Mouse (Mus musculus): ENCODE results near the gene Boll.
"Not testable (repeated sequence)": the region's sequence is repeated elsewhere in the genome, so short reads cannot be mapped to it uniquely, and the experiment has no call there.

Boll gene

DNA sequence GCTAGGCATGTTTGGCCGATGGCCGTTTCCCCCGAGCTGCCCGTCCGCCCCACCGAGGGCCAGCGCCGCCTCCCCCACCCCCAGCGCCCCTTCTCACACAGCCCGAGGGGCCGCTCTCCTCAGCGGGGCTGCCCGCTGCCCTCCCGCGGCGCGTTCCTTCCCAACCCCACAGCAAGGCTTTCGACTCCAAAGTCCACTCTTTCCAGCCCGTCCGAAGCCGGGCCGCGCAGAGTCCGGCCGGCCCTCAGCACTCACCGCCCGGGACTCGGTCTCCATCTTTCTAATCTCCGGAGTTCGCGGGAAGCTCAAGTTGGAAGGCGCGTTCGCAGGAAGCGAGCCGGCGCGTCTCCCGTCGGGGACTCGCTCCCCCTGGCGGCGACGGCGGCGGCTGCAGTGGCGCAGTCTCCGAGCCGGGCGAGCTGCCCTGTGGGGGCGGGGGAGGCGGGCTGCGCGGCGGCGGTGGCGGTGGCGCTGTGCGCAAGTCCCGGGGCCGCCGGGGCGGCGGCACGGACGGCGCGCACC, at the start of gene Boll:
Gene Boll, minus strand, starts transcription at position 426 of the 522 bp plus-strand sequence.
- in situ Hi-C loops (cut with MboI) = no loop called here

DNA sequence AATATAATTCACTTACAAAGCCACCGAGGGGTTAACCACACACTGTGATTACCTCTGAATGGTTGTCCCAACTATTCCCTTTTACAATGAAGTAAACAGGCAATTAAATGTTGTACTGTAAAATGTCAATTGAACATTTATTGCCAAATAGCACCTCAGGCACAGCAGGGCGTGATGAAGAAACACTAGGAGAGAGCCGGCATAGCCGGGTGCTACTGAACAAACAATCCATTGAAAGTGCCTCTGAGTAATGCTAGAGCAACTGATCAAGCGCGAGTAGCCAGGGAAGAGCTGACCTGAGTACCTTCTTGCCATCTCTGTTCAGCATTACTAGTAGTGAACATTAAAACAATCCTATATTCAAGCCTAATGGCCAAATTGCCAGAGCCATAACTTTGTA, 49.3 kb upstream of the Boll start:
- in situ Hi-C loops (cut with MboI) = loop anchor here (25.0 kb wide), 1 partner anchor 425 kb away; no protein-coding TSS in a partner anchor

DNA sequence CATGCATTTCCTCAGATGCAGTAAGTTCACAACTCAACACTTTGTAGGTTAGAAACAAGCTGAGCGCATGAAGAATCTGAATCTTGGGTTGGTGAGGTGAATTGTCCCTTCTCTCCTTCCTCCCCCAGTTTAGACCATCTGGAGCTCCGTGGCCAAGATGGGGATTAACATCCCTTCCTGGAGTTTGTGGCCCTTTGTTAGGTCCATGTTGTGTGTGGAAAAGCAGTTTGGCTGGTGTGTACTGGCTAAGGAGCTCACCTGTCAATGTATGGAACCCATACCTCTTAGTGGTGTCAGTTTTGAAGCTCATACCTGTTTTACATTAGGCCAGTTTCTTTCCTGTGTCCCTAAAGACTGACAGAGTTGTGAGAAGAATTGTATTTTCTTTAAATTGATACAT, 47.8 kb upstream of the Boll start:
- in situ Hi-C loops (cut with MboI) = loop anchor here (25.0 kb wide), 1 partner anchor 426 kb away; no protein-coding TSS in a partner anchor

DNA sequence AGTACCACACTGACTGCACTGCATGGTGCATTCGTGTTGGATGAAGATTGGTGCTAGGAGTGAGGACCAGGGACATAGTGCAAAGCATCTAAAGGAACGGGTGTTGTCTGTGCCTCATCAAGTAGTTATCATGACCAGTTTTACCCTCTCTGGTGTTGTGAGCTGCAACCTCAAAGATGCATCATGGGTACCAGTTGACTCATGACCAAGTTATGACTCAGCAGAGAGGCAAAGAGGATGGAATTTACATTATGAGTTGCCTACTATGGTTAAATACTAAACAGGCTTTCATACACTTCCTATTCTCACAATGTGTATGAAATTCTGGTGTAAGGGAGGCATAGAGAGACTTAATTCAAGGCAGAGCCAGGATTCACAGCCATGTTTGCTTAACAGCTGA, 47.4 kb upstream of the Boll start:
- in situ Hi-C loops (cut with MboI) = loop anchor here (25.0 kb wide), 1 partner anchor 427 kb away; no protein-coding TSS in a partner anchor

DNA sequence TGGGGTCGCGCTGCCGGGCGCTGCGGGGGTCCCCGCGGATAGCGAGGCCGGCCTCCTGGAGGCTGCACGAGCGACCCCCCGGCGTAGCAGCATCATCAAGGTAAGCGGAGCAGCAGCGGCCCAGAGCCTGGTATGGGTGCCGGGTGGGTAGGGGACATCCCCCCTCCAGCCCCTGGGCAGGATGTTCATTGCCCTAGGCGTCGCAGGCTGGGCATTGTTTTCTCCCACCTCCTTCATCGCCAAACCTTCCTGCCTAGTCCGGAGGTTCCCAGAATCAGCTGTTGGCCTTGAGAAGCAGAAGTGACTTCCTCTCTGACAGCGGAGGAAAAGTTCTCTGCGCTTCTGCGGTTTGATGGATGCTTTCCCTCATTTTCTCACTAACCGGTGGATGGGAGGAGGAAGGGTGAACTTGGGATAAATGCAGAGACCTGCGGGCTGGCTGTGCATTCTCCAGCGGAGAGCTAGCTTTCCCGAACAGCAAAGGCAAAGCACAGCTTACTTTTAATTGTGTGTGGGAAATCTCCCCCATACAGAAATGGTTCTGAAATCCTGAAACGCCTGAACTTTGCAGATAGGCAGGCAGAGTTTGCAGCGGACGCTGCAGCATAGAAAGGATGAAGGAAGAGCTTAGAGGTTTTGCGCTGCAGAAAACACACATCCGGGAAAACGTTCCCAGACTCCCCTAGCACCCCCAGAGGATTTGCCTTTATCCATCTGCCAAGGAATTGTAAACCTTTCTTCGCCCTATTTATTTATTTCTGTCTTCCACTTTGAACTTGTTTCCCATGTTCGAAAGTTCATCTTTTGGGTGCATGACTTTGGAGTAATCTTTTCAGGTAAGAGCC, 43.5 kb upstream of the Boll start:
- in situ Hi-C loops (cut with MboI) = loop anchor here (10.0 to 25.0 kb wide), 2 partner anchors 338 to 431 kb away; no protein-coding TSS in a partner anchor

DNA sequence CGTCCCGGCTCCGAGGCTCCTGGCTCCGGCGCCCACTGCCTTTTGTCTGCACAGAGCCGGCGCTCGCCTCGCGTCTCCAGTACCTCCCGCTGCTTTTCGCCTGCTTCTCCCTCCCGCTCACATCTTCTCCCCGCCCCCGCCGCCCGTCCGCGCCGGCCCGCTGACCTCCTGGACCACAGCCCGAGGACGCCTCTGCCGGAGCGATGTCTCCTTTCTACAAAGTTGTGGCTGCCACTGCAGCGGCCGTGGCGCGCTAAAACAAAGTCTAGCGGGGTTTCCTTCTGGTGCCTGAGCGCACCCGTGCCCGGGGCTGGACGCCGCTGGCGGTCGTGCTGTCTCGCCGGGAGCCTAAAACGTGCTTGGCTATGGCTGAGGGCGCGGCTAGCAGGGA, 42.7 kb upstream of the Boll start:
- in situ Hi-C loops (cut with MboI) = loop anchor here (10.0 to 25.0 kb wide), 2 partner anchors 339 to 431 kb away; no protein-coding TSS in a partner anchor

DNA sequence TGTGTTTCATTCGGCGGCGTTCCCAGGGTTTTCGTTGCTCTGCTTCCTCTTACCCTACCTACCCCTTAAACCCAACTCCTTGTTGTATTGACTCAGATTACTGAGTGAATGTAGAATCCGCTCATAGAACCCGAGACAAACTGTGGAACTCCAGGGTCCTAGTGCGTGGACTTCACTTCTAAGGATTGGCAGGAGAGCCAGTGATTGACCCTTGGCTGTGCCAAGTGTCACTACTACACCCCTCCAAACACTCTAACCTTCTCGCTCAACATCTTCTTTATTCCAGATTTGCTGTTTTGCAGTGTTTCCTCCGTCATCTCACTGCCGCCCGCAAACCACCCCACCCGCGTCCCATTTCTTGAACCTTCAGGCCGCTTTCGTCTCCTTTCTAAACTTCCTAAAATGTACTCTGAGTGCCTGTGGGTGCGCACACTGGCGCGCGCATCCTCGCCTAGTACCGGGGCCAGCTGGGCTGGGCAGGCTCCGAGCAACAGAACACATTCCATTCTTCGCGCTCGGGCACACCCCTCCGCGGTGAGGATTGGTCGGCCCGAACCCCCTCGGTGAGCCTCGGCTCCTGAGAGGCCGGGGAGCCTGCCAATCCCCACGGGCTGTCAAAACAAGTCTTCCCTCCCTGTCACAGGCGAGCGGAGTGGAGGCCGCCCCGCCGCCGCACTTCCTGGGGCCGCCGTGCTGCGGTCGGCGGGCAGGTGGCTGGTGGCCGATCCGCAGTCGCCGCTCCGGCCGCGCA, 42.2 kb upstream of the Boll start, which contains the start of gene Plcl1:
Gene Plcl1, plus strand, starts transcription at position 650 of the 751 bp plus-strand sequence.
- in situ Hi-C loops (cut with MboI) = loop anchor here (10.0 to 25.0 kb wide), 2 partner anchors 339 to 432 kb away; no protein-coding TSS in a partner anchor

DNA sequence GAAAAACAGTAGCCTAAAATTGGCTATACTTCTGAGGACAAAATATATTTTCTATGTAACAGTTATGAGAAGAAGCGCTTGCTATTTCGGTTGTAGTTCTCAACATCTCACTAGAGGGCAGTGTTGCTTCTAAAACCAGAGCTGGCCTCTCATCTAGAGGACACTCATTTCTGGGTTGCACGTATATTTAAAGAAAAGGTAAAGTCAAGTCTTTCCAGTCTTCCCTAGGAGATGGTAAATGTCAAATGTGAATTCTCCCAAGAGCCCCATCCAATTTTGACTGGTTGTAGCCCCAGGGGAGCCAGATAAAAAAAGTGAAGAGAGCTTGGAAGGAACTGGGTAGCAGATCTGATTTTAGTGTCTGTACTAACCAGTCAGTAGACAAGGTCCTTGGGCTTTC, 41.2 kb upstream of the Boll start:
- in situ Hi-C loops (cut with MboI) = loop anchor here (10.0 to 25.0 kb wide), 2 partner anchors 340 to 433 kb away; no protein-coding TSS in a partner anchor

DNA sequence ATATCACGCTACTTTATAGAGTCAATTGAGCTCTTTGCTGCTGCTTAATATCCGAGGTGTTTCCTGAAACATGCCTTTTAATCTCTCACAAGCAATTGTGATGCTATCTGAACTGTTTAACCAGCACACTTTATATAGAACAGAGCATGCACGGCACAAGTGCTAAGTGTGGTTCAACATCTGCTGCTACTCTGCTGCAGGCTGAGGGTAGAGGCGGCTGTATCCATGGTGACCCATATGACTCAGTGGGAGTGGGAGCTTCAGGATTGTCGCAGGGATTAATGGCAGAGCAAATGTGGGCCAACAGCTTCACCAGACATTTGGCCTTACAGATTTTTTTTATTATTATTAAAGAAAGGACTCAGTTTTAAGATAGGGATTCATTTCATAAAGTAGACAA, 36.6 kb upstream of the Boll start:
- in situ Hi-C loops (cut with MboI) = loop anchor here (10.0 to 25.0 kb wide), 2 partner anchors 345 to 437 kb away; no protein-coding TSS in a partner anchor

DNA sequence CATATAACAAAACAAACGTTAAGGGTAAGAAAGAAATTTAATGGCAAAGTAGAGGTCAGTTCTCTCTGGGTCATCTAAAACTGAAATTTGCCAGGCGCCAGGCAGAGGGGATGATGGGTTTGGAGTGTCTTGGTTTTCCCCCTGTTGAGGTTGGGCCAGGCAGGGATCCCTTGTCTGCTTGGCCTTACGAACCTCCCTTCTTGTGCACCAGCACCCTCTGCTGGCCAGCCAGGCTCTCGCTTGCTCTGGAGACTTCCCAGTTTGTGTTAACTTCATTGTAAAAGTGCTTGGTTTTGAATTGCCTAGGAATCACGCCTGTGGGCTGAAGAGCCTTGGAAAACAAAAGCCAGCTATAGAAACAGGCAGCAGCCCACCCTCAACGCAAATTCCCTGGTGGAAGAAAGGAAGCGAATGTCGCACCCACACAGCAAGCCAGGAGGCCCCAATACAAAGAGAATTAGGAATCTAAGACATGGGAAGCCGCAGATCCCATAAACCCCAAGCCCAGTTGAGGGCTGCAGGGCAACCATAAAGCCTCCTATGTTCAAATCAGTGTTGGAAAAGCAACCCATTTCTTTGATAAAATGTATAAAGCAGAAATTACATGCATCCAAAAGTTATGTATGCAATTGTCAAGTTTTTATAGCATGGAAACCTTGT, 20.0 kb upstream of the Boll start:
- in situ Hi-C loops (cut with MboI) = no loop called here

DNA sequence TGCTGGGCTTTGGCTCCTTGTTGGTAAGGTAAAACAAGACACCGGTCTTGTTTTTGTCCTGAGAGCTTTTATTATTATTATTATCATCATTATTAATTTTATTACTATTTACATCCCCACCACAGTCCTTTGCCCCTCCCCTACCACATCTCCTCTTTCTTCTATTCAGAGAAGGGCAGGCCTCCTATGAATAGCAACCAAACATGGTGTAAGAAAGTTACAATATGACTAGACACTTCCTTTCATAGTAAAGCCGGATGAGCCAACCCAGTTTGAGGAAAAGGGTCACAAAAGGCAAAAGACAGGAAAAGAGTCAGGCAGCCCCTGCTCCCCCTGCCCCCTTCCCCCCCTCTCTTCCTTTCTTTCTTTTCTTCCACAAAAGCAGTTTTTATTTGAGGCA, 17.3 kb upstream of the Boll start:
- in situ Hi-C loops (cut with MboI) = no loop called here

DNA sequence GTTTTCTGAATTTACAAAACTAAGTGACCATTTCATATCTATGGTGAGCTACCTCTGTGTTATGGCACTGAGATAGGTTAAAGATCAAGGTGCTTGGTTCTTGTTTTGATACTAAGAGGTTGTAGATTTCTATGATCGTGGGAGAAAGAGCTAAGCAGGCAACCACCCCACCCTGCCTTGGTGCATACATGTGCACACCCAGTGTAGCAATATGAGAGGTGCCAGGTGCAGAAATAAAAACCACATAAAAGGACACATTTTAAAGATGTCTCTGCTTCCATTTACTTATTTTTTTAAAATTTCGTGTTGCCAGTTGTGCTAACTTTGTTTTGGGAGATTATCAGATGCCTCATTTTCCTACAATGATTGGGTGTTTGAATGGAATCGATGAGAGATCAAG, 9.4 kb upstream of the Boll start:
- in situ Hi-C loops (cut with MboI) = loop anchor here (10.0 kb wide), 1 partner anchor 138 kb away; the partner anchor contains the start of gene Mars2

DNA sequence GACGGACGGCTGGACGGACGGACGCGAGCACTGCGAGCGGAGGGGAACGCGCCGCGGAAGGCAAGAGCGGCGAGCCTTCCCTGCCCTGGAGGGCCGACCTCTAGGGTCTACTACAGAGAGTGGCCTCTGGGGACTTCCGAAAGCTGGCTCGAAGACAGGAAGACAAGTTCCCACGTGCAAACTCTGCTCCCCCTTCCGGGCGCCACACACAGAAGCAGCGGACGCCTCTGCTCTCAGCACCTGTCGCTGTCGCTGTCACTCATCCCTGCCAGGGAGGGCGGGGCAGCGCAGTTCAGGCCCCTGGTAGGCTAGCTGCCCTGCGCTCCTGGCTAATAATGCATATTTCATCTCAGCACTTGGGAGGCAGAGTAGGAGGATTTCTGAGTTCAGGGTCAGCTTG, 317 bp upstream of the Boll start:
- in situ Hi-C loops (cut with MboI) = no loop called here

DNA sequence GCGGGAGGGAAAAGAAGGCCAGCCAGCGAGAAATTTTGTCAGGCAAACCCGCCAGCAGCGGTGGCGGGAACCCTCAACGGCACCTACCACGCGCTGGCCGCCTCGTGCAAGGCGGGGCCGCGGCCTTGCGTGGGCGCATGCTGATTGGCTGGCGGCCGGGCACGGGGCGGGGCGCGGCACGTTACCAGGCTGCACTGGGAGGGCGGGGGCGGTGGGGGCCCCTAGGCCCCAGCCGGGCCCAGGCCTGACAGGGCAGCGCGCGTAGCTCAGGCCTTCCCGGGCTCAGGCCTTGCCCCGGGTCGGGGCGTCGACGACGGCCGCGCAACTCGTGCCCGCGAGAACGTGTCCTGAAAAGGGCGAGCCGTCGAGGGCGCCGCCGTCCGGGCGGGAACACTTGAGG, 635 bp downstream of the Boll start:
- in situ Hi-C loops (cut with MboI) = no loop called here

DNA sequence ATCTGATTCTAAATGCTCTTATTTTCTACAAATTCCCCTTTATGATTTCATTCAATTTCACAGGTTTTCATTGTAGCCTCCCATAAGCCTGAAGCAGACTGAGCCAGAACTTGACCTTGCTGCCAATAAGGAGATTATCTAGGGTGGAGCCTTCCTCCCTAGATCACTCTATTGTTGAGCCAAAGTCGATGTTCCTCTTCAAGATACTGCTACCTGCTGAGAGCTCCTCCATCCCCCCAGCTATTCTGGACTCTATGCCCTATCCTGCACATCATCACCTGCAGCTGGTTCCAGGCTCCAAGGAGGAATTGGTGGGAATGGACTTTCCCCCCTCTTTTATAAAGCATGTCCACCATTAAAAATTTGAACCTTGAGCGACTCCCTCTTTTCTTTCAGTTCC, 11.4 kb downstream of the Boll start:
- in situ Hi-C loops (cut with MboI) = not testable (repeated sequence)

DNA sequence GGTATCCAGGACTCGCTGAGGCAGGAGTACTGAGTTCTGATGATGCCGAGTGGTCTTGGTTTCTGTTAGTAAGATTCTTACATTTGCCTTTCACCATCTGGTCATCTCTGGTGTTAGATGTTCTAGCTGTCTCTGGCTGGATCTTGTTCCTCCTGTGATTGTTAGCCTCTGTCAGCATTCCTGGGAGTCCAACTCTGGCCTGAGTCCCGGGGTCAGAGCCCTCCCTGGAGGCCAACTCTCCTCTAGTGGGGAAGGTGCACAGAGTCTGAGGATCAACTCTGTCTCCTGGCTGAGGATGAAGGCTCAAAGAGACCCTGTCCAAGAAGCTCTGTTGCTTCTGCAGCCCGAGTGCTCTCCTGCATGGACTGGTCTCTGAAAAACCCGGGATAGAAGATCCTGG, 37.8 kb downstream of the Boll start:
- in situ Hi-C loops (cut with MboI) = not testable (repeated sequence)

DNA sequence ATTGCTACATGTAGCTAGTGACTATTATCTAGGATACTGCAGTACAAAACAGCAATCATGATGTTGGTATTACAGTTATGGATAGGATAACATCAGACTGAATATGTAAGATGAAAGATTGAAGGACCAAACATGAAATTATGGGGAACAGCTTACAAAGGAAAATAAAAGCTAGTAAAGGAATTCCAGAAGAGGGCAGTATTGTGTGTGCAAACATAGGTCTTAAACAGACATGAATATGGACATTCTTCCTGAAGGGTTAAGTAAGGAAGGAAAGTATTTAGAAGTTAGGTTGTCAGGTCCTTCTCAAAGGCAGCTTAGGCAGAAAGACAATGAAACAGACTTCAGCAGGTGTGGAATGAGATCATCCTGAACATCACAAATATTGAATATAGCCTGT, 62.2 kb downstream of the Boll start:
- in situ Hi-C loops (cut with MboI) = no loop called here

DNA sequence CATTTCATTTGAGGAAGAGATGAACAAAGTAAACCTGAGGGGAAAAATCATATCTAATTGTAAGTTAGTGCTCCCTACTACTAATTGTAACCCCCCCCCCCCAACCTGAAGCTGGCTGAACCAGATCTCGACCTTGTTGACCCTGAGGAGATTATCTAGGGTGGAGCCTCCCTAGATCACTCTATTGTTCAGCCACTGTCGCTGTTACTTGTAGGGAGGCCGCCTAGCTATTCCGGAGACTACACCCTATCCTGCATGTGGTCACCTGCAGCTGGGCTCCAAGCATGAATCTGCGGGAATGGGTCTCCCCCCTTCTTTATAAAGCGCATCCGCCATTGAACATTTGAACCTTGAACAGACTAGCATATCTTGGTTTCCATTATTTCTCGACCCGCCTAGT, 84.2 kb downstream of the Boll start:
- in situ Hi-C loops (cut with MboI) = no loop called here

DNA sequence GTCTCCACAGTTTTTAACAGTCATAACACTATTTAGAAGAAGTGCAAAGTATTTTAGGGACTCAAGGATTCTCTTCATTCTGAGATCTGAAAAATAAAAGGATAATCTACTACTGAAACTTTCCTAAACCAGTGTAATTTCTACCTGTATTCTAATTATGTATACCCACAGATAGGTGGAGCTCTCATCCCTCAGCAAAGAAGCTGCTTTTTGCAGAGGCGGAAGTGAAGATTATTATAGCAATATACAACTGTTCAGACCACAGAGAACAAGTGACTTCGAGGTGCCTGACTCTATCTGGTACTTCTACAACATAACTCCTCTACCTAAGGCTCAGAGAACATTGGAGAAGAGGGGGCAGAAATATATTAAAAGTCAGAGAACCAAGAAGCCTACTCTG, 97.8 kb downstream of the Boll start:
- in situ Hi-C loops (cut with MboI) = no loop called here

DNA sequence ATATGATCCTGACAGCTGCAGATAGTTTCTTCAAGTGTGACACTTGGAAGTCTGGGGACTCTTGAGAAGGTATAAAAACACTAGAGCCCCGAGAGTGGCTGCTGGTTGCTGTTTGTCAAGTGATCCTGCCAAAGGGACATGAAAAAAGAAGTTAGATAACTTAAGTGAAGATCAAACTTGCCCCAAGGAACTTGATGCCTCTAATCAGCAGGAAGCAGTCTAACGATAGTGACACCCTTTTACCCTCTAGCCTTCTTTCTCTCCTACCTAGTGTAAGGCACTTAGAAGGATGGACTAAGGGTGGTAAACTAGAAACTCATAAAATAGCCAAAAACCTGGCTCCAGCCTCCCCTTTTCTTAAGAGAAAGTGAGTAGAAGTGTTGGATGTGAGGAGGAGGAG, 98.9 kb downstream of the Boll start:
- in situ Hi-C loops (cut with MboI) = no loop called here

DNA sequence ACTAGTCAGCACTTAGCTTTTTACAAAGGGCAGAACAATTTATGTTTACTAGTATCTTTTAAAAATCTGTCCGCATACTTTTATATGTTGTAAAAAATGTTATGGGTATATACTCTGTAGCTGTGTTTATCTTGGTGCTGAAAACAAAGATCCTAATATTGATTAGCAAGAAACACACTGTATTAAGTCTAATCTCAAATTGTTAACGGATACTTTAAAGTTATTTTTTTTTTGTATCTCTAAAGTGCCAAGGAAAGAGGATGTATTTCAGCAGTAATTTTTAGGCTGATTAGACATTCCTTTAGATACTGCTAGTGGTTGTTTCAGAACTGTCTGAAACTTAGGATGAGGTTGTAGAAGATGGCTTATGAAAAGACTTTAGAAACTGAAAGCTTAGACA, 116.9 kb downstream of the Boll start:
- in situ Hi-C loops (cut with MboI) = no loop called here

DNA sequence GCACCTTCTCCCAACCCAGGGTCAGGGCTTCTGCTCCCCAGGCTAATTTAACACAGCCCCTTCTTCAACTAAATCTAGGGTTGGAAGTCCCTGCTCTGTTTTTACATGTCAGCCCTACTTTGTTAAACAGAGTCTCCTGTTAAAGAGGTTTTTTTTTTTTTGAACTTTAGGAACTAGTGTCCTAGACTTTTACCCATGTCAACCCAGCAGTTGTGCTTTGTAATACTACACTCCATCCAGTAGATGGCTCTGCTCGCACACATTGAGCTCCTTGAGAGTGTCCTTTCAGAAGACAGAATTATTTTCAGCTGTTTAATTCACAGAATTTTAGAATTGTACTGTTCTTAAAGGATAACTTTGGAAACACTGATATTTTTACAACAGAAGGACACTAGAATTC, 124.0 kb downstream of the Boll start:
- in situ Hi-C loops (cut with MboI) = loop anchor here (10.0 kb wide), 1 partner anchor 136 kb away; no protein-coding TSS in a partner anchor
